Mouse (Mus musculus) large intestine, adult 2 months (tissue): Measurements from ENCODE around the gene Mpnd. TPM values are rescaled to one million over a fixed set of nuclear protein-coding genes. Genes with fewer than 3 reads are reported as not detected.
"Not testable (repeated sequence)": the region's sequence is repeated elsewhere in the genome, so short reads cannot be mapped to it uniquely, and the experiment has no call there.

Experiments used
- DNase-seq: peaks from one replicate; pipeline ENCODE4 v3.0.0-alpha.2; 2012; ENCODE audit warnings: low read depth, low spot score
- WGBS: fragments of 180-500 bp; shearing (Covaris S2); methylation state at CpG from one replicate; pipeline ENCODE4 v1.1.7; 2018; 5-methylcytosine and 5-hydroxymethylcytosine counted together
- polyA plus RNA-seq: library from polyadenylated mRNA; depleted of rRNA; stranded (reverse); fragments of >200 nt; gene quantifications from 2 replicates; pipeline ENCODE4 v1.2.3, GENCODE M21; 2012

Gene Mpnd
- polyA plus RNA-seq, 1 experiment, result 177 TPM

DNA sequence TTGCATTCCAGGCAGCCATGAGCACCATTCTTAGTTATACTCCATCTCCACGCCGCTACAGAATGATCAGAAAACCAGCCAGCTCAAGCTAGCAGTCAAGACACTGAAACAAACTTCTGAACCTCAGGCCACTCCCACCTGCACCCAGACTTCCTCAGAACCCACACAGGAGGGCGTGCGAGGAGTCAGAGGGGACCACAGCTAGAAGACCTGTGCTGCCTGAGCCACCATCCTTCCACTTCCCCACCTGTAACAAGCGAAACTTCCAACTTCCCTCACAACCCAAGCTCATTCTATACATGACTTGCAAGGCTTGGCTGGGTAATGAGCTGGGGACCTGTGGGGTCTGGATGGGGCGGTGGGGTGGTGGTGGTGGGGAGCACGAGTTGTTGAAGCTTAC, 27.3 kb downstream of the Mpnd start:
- no peak for DNase-seq
- WGBS, result 61% methylated on average over 7 of the region's 7 CpGs

DNA sequence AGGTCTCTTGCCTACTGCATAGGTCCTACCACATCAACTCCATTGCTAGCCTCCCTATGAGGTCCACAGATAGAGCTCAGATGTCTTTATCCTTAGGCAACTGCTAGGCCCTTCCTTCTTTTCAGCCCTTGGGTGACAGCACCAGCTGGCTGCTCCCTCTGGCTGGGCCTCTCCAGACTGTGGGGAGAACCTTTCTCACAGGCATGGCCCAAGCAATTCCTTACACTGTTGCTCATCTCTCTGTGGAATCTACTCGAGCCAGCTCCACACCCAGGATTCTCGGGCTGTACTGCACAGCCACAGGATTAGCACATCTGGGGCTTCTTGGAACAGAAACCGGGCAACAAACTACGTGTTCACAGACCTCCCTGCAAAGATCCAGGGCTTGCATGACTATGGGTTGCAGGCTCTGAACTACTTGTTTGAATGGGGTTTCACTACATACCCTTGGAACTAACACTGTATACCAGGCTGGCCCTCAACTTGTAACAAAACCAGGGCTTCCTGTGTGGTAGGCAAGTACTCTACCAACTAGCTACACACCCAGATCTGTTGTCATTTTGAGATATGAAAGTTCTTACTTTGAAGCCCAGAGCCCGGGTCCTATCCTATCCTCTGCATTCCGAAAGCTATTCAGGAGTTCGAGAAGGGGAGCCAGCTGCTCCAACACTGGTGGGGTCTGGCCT, 28.7 kb downstream of the Mpnd start:
- 67% methylated on average over 7 of the region's 7 CpGs for WGBS
- DNase-seq, result no peak

DNA sequence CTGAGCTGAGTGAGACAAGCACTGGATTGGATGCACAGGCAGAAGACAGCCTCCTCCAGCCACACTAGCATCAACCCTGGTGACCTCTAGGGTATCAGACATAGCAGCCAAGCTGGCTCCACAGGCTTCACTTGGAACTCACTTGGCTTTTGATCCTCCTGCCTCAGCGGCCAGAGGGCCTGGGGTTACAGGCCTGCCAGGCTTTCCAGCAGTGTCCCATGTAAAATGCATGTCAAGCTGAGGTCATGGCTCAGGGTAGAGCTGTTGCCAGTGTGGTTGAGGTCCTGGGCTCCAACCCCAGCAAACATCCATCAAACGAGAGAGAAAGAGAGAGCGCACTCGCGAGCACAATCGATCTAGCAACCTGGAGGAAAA, 29.2 kb downstream of the Mpnd start:
- DNase-seq, result no peak
- WGBS, result 76% methylated on average over 6 of the region's 6 CpGs

DNA sequence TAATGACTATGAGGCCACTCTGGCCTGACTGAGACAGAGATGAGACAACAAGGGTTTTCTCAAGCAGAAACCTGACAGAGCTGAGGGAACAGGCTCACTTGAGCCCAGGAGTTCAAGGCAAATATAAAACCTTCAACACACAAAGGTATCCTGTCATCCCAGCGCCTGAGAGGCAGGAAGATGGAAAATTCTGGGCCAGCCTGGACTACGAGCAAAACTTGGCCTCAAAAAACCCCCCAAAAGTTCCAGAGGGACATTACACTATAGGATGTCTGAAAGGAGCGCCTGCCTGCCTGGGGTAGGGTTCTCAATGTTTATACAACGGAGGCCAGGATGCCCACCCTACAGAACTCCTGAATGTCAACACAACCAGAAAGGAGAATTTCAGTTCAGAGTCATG, 29.7 kb downstream of the Mpnd start:
- DNase-seq, result no peak
- 58% methylated on average over 4 of the region's 4 CpGs for WGBS

DNA sequence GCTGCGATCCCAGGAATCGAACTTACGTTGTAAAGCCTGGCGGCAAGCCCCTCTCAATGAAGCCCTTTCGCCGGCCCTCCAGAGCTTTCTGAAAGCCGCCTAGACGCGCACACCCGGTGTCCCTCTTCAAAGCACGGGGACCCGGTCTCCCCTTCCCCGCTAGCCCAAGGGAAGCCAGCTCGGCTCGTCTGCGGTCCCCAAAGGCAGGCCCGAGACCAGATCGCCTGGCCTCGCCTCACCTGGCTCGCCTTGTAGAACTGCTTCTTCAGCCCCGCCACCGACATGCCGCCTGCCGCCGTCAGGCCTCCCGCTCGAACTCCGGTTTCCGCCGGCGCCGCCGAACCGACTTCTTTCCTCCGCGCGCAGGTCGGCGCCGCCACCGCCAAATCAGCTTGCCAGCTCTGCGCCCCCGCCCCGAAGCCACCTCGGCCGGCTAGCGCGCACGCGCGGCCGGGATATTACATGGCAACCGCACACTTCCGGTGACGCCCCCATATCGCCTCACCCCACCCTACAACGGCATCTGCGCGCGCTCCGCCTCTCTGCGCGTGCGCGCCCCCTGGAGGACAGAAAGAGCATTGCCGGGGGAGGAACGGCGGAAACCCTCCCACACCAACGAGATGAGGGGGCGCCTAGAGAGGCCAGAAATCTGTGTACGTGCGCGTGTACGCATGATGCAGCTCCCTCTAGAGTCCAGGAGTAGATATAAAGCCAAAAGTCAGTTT, 30.8 kb downstream of the Mpnd start, which contains the start of gene Sh3gl1:
TSS of gene Sh3gl1 (minus strand) at position 460 of the 725 bp plus-strand sequence.
- DNase-seq, result peak; percentile 80
- WGBS, result under 1% methylated on average over 74 of the region's 74 CpGs

DNA sequence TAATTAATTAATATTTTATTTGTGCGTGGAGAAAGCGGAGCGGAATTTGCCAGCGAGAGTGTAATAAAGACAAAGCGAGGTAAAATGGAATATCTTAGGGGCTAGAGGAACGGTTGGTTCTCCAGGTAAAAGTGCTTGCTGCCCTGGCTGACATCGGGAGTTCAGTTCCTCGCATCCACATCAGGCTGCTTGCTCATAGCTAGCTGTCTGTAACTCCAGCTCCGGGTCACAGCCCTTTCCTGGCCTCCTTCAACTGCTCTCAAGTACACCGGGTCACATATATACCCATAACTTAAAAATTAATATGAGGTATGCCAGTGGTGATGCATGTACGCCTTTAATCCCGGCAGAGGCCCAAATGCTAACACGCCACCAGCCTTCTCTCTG, 31.4 kb downstream of the Mpnd start:
- WGBS, result 31% methylated on average over 13 of the region's 13 CpGs

DNA sequence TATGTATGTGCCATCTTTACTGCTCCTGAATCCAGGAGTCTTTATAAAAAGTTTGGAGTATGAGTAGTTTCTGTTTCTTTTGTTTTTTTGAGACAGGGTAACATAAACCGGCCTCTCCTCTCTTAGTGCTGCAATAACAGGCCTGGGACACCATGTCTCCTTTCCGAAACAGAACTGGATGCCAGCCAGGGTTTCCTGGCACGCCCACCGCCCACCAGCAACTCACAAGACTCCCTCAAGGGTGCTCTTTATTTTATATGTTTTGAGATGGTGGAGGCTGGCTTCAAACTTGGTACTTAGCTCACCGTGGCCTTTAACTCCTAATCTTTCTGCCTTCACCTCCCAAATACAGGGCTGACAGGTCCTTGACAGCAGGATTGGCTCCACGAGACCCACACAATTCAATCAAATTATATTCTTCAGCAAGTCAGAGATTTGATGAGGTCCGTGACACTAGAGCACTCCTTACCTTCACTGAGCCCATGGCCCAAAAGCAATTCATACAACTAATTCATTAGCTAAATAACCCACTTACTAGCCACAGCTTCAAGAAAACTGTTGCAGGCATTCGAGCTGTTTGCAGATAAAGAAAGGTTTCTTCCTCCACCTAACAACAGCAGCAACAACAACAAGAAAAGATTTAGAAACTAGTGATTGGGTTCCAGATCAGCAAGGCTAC, 33.2 kb downstream of the Mpnd start:
- 70% methylated on average over 8 of the region's 8 CpGs for WGBS
- no peak for DNase-seq

More for the DNA sequence above, 31.4 kb downstream of the Mpnd start:
- no peak for DNase-seq

DNA sequence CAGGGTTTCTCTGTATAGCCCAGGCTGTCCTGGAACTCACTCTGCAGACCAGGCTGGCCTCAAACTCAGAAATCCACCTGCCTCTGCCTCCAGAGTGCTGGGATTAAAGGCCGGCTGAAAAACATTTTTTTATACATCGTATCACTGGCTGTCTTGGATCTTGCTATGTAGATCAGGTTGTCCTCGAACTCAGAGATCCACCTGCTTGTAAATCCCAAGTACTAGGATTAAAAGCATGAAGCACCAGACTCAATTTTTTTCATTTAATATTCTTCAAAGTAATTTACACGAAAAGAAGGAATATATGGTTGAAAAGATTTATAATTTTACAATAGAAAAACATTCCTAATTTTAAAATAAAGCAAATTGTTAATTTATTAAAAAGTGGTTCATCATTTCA, 33.8 kb downstream of the Mpnd start:
- 61% methylated on average over 4 of the region's 4 CpGs for WGBS
- DNase-seq, result no peak

DNA sequence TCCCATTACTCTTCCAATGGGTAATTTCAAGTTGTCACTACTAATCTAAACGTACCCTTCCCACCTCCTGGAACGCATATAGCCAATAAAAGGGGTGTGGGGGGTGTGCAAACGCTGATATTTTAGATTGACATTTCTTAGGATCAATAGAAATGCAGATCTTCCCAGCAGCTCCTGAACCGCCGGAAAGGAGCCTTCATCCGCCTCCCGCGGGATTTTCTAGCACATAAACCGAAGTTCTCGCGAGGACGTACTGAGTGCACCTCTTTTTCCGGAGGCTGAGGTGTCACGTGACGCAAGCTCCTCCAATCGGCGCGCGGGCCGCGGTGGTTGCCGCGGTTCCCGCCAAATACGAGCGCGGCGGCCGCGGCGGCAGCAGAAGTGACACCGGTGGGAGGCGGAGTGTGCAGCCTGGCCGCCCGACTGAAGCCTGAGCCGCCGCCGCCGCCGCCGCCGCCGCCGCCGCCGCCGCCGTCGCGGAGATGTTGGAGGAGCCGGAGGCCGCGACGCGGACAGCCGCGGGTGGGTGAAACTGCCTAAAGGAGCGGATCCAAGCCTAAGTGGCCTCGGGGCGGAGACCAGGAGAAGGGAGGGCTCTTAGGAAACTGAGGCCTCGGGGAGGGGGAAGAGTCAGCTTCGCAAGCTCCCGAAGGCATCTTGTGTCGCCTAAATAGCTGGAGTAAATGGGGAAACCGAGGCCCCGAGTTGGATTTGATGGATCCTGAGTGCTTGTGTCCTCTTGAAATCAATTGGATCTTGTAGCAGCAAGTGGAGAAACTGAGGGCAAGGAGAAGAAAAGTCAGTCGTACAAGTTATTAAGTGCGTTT, 34.7 kb downstream of the Mpnd start, which contains the start of gene Chaf1a:
TSS of gene Chaf1a (plus strand) at position 410 of the 827 bp plus-strand sequence.
- WGBS, result under 1% methylated on average over 68 of the region's 68 CpGs
- peak; percentile 96 for DNase-seq

DNA sequence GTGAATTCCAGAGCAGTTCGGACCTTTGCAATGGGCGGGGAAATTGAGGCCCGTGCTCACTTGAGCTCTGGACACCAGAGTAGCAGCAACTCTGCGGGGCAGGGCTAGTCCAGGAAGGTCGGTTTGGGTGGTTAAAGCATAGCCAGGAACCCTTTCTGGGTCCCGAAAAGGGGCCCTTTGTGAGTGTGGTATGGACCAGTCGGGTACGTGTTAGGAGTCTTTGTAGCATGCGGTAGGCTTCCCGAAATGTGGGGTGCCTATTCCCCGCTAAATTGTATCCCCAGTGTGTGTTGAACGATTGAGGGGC, 35.3 kb downstream of the Mpnd start:
- under 1% methylated on average over 12 of the region's 12 CpGs for WGBS
- no peak for DNase-seq

DNA sequence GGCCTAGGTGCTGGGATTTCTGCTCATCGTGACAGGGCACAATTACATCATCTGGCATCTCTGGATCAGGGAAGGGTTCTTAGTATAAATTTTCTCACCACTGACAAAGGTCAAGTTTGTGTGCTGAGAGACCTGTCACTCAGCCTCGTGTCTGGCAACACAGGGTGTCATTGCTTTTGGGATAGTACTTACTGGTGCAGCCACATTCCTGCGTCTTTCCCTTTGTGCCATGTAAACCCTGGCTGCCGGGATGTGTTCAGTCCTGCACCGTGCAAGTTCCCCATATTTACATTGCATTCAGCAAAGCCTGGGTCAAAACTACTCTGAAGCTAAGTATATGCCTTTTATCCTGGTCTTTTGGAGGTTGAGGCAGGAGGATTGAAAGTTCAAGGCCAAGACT, 45.9 kb downstream of the Mpnd start:
- DNase-seq, result no peak
- 69% methylated on average over 5 of the region's 5 CpGs for WGBS

DNA sequence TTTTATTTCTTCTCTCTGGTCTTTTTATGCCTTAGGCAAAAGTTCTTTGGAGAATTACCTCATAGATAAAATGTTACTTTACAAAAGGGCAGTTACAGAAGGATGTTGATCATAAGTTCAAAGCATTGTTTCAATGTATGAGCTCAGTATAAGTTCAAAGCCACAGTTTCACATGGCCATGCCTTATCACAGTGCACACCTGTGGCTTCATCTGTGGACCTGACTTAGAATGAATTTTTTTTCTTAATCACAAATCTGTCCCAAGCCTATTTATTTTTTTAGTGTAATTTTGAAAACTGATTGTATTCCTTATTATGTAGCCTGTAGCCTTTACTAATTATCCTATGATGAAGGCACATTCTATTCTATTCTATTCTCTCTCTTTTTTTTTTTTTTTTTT, 49.4 kb downstream of the Mpnd start:
- no peak for DNase-seq

DNA sequence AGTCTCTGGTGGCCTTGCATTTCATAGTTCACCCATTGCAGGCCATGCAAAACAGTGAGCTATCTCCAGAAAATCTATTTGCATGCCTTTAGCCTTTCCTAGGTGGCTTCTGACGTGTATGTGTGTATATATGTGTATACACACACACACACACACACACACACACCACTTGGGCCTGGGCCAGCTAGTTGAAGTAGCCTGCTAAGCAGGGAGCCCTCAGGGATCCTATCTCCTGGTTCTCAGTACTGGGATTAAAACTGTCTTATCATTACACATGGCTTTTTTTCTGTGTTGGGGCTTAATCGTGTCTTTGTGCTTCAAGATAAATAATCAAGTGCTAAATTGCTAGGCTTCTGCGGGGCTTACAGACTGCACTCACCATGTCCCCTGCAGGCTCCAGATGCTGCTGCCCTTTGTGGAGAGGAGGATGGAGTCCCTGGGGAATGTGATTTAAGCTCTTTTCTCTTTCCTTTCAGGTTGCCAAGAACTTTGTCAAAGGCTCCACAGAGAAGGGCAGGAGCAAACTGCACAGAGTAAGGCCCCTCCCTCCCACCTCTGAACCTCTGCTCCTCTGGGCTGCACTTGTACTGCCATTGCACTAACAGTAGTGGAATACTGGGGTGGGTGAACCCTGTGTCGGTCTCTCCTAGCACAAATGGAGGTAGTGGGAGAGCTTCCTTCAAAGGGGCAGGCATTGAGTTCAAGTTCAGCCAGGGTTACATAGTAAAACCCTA, 50.6 kb downstream of the Mpnd start:
- no peak for DNase-seq
- 68% methylated on average over 4 of the region's 4 CpGs for WGBS

DNA sequence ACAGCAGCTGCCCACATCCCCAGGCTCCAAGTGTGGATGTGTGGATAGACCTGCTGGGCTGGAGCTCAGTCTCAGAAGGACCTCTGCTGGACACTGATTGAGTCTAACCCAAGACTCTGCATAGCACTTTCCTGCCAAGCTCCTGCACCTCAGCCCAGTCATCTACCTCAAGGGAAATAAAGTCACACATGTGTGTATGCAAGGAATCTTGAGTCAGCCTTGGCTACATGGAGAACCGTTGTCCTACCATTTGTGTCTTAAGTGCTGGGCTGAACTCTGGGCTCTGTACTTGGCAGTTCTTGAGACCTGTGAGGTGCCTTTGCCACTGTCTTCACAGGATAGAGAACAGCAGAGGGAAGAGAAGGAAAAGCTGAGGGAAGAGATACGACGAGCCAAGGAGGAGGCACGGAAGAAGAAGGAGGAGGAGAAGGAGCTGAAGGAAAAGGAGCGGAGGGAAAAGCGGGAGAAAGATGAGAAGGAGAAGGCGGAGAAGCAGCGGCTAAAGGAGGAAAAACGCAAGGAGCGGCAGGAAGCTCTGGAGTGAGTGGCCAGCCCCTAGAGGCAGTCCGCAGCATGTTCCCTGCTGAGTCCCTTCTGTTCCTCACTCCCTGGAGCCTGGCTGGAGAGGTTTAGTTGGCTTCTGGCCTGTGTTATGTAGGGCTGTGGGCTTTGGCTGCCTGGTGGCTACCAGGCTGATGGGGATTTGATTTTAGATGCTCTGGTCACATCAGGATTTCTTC, 52.0 kb downstream of the Mpnd start:
- no peak for DNase-seq
- 93% methylated on average over 11 of the region's 11 CpGs for WGBS

DNA sequence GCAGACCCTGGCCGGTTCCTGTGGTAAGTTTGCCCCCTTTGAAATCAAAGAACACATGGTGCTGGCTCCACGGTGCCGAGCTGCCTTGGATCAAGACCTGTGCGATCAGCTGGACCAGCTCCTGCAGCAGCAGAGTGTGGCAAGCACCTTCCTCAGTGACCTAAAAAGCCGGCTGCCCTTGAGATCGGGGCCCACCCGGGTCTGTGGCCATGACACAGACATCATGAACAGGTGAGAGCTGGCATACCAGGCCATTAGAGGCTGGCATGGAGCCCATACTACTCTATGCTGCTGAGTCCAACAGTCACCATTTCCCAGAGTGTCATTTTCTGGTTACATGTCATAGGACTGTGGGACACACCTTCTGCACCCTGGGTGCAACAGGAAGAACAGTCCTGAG, 56.6 kb downstream of the Mpnd start:
- DNase-seq, result no peak
- WGBS, result 85% methylated on average over 7 of the region's 7 CpGs

DNA sequence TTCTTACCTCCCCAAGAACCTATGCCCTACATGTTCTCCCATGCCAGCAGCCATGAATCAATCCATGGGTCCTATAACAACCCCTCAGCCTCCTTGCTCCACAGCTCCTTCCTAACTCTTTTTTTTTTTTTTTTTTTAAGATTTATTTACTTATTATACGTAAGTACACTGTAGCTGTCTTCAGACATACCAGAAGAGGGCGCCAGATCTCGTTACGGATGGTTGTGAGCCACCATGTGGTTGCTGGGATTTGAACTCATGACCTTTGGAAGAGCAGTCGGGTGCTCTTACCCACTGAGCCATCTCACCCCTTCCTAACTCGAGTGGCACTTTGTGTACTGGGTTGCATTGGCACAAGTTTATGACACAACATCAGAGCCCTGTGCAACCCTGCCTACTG, 60.2 kb downstream of the Mpnd start:
- not testable (repeated sequence) for DNase-seq
- 71% methylated on average over 6 of the region's 6 CpGs for WGBS
